13 mouse cellular contexts compared by ENCODE assay signal in the genomic region with DNA sequence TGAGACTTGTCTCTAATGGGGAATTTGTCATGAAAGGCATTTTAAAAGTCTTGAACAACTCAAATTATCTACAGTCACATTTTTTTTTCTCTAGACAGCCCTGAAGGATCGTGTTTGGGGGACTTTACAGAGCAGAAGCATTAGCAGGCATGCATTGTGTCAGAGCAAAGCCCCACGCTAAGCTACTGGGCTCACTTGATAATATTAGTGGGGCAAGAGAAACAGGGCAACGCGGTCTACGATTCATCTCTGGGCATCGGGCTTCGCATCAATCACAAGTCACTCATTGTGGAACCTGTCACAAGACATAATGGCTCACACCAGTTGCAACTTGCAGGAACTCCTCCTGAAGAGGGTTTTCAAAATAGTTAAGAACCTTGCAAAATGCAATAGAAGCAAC.
A peak's percentile ranks its signal among the peaks of the same experiment; 100 is the strongest.
DNase-seq lines count a peak whose midpoint lies in the region; ATAC-seq lines count a peak whose summit lies in the region.
"Had no signal": no experiment of that assay in that cellular context is flagged by ENCODE, and none has a peak within 500 bp of the region (broad histone marks: within the 10 kb centered on the region; RNA-seq: fewer than 3 reads in every experiment).

No protein-coding gene starts in this region.

- 8% methylated on average over 7 of the region's 7 CpGs for WGBS in forebrain, embryonic 15.5 days
- 17% methylated on average over 7 of the region's 7 CpGs for WGBS in midbrain, embryonic 11.5 days

- H3K36me3 ChIP-seq in forebrain, embryonic 15.5 days = no peaks in the 10 kb centered on the region
- H3K36me3 ChIP-seq in midbrain, embryonic 11.5 days (ENCODE audit: control insufficient read depth, insufficient read depth, low read length) = no peaks in the 10 kb centered on the region

- 0 out of 2 replicates have a peak overlapping the region, but pooled peaks have one; percentile 4 for H3K9ac ChIP-seq in forebrain, embryonic 15.5 days (replicated peaks)
- H3K9ac ChIP-seq in midbrain, embryonic 11.5 days (ENCODE audit: low read length) = peak overlapping the region; percentile 7; the same call in 1 of the 2 replicates

- H3K4me2 ChIP-seq in forebrain, embryonic 15.5 days (replicated peaks) = peak overlapping the region; percentile 53
- H3K4me2 ChIP-seq in midbrain, embryonic 11.5 days = peak overlapping the region; percentile 58; the same call in 1 of the 2 replicates

- H3K9me3 ChIP-seq in forebrain, embryonic 15.5 days = no peaks in the 10 kb centered on the region
- H3K9me3 ChIP-seq in midbrain, embryonic 11.5 days (ENCODE audit: control insufficient read depth, low read length) = no peaks in the 10 kb centered on the region

- H3K27me3 ChIP-seq in forebrain, embryonic 15.5 days = no peaks in the 10 kb centered on the region
- H3K27me3 ChIP-seq in midbrain, embryonic 11.5 days (ENCODE audit: control insufficient read depth, insufficient read depth, low read length) = no peaks in the 10 kb centered on the region

- peak overlapping the region; percentile 93 for H3K27ac ChIP-seq in forebrain, embryonic 15.5 days (replicated peaks)
- peak overlapping the region; percentile 40 for H3K27ac ChIP-seq in midbrain, embryonic 11.5 days (ENCODE audit: low read depth, low read length)

- DNase-seq in Muller cell, postnatal 12 days (ENCODE audit: inconsistent ontology term) = peak; percentile 28
- DNase-seq in embryo, embryonic 10 days (ENCODE audit: low spot score) = peak; percentile 67
- DNase-seq in midbrain, embryonic 11.5 days (ENCODE audit: low spot score, missing footprints) = peak; percentile 90
- no peak for DNase-seq in kidney, adult 11 months
- DNase-seq in layer of hippocampus, adult 8-10 months (ENCODE audit: low spot score in 2 of 2) = no peak
- DNase-seq: adrenal gland, postnatal 25 days; cerebellum, adult 9-10 months; gastrocnemius, postnatal 14 days; kidney, adult 9 months; layer of hippocampus, postnatal 36 days; liver had no signal

- H3K4me3 ChIP-seq in forebrain, embryonic 15.5 days = no peak overlapping the region
- no peak overlapping the region for H3K4me3 ChIP-seq in midbrain, embryonic 11.5 days (ENCODE audit: low read depth, low read length)

- no peak for ATAC-seq in forebrain, embryonic 15.5 days (replicated peaks)
- ATAC-seq in midbrain, embryonic 11.5 days (ENCODE audit: low FRiP score) = peak; percentile 14; the same call in 1 of the 2 replicates
- ATAC-seq in megakaryocyte, adult 5-6 weeks (ENCODE audit: poor library complexity, severe bottlenecking) = no peak

- H3K4me1 ChIP-seq in forebrain, embryonic 15.5 days = peaks cover 72% of the 10 kb centered on the region
- peaks cover 45% of the 10 kb centered on the region for H3K4me1 ChIP-seq in midbrain, embryonic 11.5 days (ENCODE audit: control insufficient read depth, insufficient read depth, low read length)

Comparison
In these comparisons a context has a peak if more than half of its experiments do, and no peak if none do; other contexts are left out.
1. DNase-seq: peak in Muller cell, postnatal 12 days (single experiment), embryo, embryonic 10 days (single experiment) and midbrain, embryonic 11.5 days (single experiment); none in kidney, adult 11 months (single experiment) and layer of hippocampus, adult 8-10 months (0 of 2).